23 mouse cellular contexts compared by ENCODE assay signal in the genomic region with DNA sequence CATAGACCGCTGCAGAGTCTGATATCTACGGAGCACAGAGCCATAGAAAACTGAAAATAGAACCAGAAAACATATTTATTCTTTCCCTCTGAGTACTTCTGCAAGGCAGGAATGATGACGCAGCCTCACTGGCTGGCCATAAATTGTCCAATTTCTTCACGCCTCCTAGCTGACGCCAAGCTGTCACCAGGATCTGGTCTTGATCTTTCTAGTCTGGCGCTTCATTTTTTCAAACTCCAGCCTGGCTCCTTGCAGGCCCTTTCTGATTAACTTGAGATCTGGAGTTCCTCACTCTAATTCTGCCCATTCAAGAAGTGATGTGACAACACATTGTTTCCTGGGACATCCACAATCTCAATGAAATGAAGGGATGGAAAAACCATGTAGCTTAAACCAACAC.
DNase-seq lines count a peak whose midpoint lies in the region; ATAC-seq lines count a peak whose summit lies in the region.
"Had no signal": no experiment of that assay in that cellular context is flagged by ENCODE, and none has a peak within 500 bp of the region (broad histone marks: within the 10 kb centered on the region; RNA-seq: fewer than 3 reads in every experiment).

No protein-coding gene starts in this region.

- H3K4me2 ChIP-seq in heart, embryonic 14.5 days (ENCODE audit: low read length): 0 out of 2 replicates have a peak overlapping the region, but pooled peaks have one; percentile 16
- H3K4me2 ChIP-seq: hindbrain, embryonic 14.5 days; limb, embryonic 12.5 days; liver, embryonic 13.5 days; lung, embryonic 15.5 days; midbrain, embryonic 12.5 days; neural tube, embryonic 12.5 days had no signal

- no peaks in the 10 kb centered on the region for H3K36me3 ChIP-seq in heart, embryonic 14.5 days (ENCODE audit: control insufficient read depth, insufficient read depth, low read length)
- H3K36me3 ChIP-seq: limb, embryonic 12.5 days; liver, embryonic 13.5 days; lung, embryonic 15.5 days; midbrain, embryonic 12.5 days; neural tube, embryonic 12.5 days had no signal

- no peak overlapping the region for H3K27ac ChIP-seq in heart, embryonic 14.5 days (replicated peaks in 1 of 2; ENCODE audit: control insufficient read depth in 1 of 2, insufficient read depth in 1 of 2, low read depth in 2 of 2, low read length in 2 of 2)
- H3K27ac ChIP-seq: hindbrain, embryonic 14.5 days; left cerebral cortex, adult 2 months; limb, embryonic 12.5 days; liver, embryonic 13.5 days; lung, embryonic 15.5 days; midbrain, embryonic 12.5 days; neural tube, embryonic 12.5 days had no signal

- DNase-seq in heart, adult 18-20 months: no peak
- peak; percentile 31 for DNase-seq in kidney, postnatal 10 days
- DNase-seq in kidney, adult 11 months: no peak
- peak; percentile 12 for DNase-seq in NIH3T3 (ENCODE audit: low read depth)
- peak; percentile 11 for DNase-seq in embryo, embryonic 11 days
- no peak for DNase-seq in testis, postnatal 10 days (ENCODE audit: low spot score)
- DNase-seq: adrenal gland, adult 8-10 months; cerebellum, postnatal 10 days; gastrocnemius, postnatal 10 days; kidney, postnatal 36 days; layer of hippocampus, adult 9-11 months; liver, embryonic 13.5 days; right cerebral cortex, postnatal 4 days had no signal

- peaks cover 0 to 10% of the 10 kb centered on the region in 2 experiments; a peak in 3 of 4 replicates for H3K4me1 ChIP-seq in heart, embryonic 14.5 days (ENCODE audit: control insufficient read depth in 2 of 2, insufficient read depth in 2 of 2, low read length in 2 of 2)
- H3K4me1 ChIP-seq: limb, embryonic 12.5 days; liver, embryonic 13.5 days; midbrain, embryonic 12.5 days; neural tube, embryonic 12.5 days had no signal

- no peaks in the 10 kb centered on the region for H3K9me3 ChIP-seq in heart, embryonic 14.5 days (ENCODE audit: control insufficient read depth, low read length)
- H3K9me3 ChIP-seq: limb, embryonic 12.5 days; liver, embryonic 13.5 days; lung, embryonic 15.5 days; midbrain, embryonic 12.5 days; neural tube, embryonic 12.5 days had no signal

- H3K27me3 ChIP-seq in heart, embryonic 14.5 days (ENCODE audit: control insufficient read depth, insufficient read depth, low read length): 0 out of 2 replicates have a peak, but pooled peaks cover 3% of the 10 kb centered on the region
- H3K27me3 ChIP-seq: limb, embryonic 12.5 days; lung, embryonic 15.5 days; midbrain, embryonic 12.5 days; neural tube, embryonic 12.5 days had no signal

- WGBS in heart, embryonic 14.5 days: 16% methylated on average over 6 of the region's 6 CpGs

- H3K4me3 ChIP-seq in heart, embryonic 14.5 days (ENCODE audit: control insufficient read depth in 1 of 2, insufficient read depth in 1 of 2, low read depth in 1 of 2, low read length in 2 of 2): no peak overlapping the region
- H3K4me3 ChIP-seq: left cerebral cortex, adult 2 months; limb, embryonic 12.5 days; liver, embryonic 13.5 days; lung, embryonic 15.5 days; midbrain, embryonic 12.5 days; neural tube, embryonic 12.5 days had no signal

- no peak overlapping the region for H3K9ac ChIP-seq in heart, embryonic 14.5 days (ENCODE audit: low read length)
- H3K9ac ChIP-seq: hindbrain, embryonic 14.5 days; limb, embryonic 12.5 days; liver, embryonic 13.5 days; lung, embryonic 15.5 days; midbrain, embryonic 12.5 days; neural tube, embryonic 12.5 days had no signal

- ATAC-seq in heart, embryonic 14.5 days (ENCODE audit: insufficient number of reproducible peaks, insufficient read depth, low FRiP score, low read depth): no peak
- ATAC-seq: forebrain, embryonic 14.5 days; intestine, embryonic 16.5 days; Patski had no signal

Comparison
In these comparisons a context has a peak if more than half of its experiments do, and no peak if none do; other contexts are left out.
1. DNase-seq: peak in kidney, postnatal 10 days (single experiment), NIH3T3 (single experiment) and embryo, embryonic 11 days (single experiment); none in heart, adult 18-20 months (0 of 2), kidney, adult 11 months (single experiment) and testis, postnatal 10 days (single experiment).